Mouse (Mus musculus) cerebellum, adult 2 months (tissue): ENCODE data around the gene Sema4f.

Experiments
- CTCF ChIP-seq: fragments of 200-500 bp; IDR thresholded peaks from 2 replicates; pipeline ENCODE4 v1.5.1; 2011; ENCODE audit warnings: low read depth, mild to moderate bottlenecking, control low read depth, low read length, moderate library complexity, borderline replicate concordance; ENCODE audit not compliant: insufficient read depth
- POLR2A ChIP-seq: fragments of 200-500 bp; IDR thresholded peaks from 2 replicates; pipeline ENCODE4 v1.6.1; 2011; ENCODE audit warnings: low read length, control low read depth, borderline replicate concordance; ENCODE audit not compliant: insufficient read depth

DNA sequence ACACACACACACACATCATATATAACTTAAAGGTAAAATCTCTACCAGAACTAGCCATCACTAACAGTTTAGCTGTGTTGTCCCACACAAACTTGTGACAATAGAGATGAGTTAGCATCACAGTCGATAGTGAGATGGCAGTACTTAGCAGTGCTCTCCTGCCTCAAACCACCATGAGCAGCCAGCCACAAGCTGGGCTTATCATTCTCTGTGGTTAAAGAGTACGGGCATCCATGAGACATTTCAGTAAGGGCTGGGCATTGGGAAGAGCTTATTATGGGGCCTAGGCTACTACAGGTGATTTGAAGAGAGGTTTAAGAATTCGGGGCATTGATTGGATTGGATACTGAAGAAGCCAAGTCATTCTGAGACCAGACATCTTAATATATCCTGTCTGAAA is 32.6 kb downstream of the Sema4f start:
- no peak for TF ChIP-seq POLR2A
- no peak for TF ChIP-seq CTCF
